Mouse (Mus musculus): ENCODE data around the gene Aldh1b1.

Gene Aldh1b1

GRCm38 (mm10) chr4:45783671-45784070 is 15.2 kb upstream of the Aldh1b1 start:
- 67% methylated on average over 1 of the region's 1 CpGs for WGBS

GRCm38 (mm10) chr4:45785959-45786358 is 12.9 kb upstream of the Aldh1b1 start:
- 50% methylated on average over 2 of the region's 2 CpGs for WGBS

GRCm38 (mm10) chr4:45786674-45787073 is 12.1 kb upstream of the Aldh1b1 start:
- 50% methylated on average over 4 of the region's 4 CpGs for WGBS

- 72% methylated on average over 13 of the region's 13 CpGs for WGBS
Measured at GRCm38 (mm10) chr4:45788446-45789081, 10.3 kb upstream of the Aldh1b1 start.

- 44% methylated on average over 13 of the region's 13 CpGs for WGBS
Measured at GRCm38 (mm10) chr4:45789263-45789958, 9.4 kb upstream of the Aldh1b1 start.

- 61% methylated on average over 2 of the region's 2 CpGs for WGBS
Measured at GRCm38 (mm10) chr4:45790018-45790417, 8.8 kb upstream of the Aldh1b1 start.

- WGBS = 8% methylated on average over 12 of the region's 12 CpGs
Measured at GRCm38 (mm10) chr4:45795191-45795811, 3.5 kb upstream of the Aldh1b1 start.

GRCm38 (mm10) chr4:45796760-45797159 is 2.1 kb upstream of the Aldh1b1 start:
- 71% methylated on average over 5 of the region's 5 CpGs for WGBS

GRCm38 (mm10) chr4:45799956-45800537 is 1.2 kb downstream of the Aldh1b1 start:
- WGBS = 32% methylated on average over 3 of the region's 3 CpGs

- 96% methylated on average over 14 of the region's 14 CpGs for WGBS
Measured at GRCm38 (mm10) chr4:45802900-45803299, 4.1 kb downstream of the Aldh1b1 start.

GRCm38 (mm10) chr4:45808034-45808433 is 9.2 kb downstream of the Aldh1b1 start:
- 44% methylated on average over 7 of the region's 7 CpGs for WGBS

GRCm38 (mm10) chr4:45811250-45811649 is 12.4 kb downstream of the Aldh1b1 start:
- 46% methylated on average over 8 of the region's 8 CpGs for WGBS

GRCm38 (mm10) chr4:45815542-45815941 is 16.7 kb downstream of the Aldh1b1 start:
- 34% methylated on average over 7 of the region's 7 CpGs for WGBS

GRCm38 (mm10) chr4:45818814-45819207 is 20.0 kb downstream of the Aldh1b1 start:
- 75% methylated on average over 3 of the region's 4 CpGs for WGBS

GRCm38 (mm10) chr4:45819208-45819931 is 20.5 kb downstream of the Aldh1b1 start:
- WGBS = 2% methylated on average over 17 of the region's 17 CpGs

- WGBS = 46% methylated on average over 8 of the region's 8 CpGs
Measured at GRCm38 (mm10) chr4:45820074-45820830, 21.4 kb downstream of the Aldh1b1 start.

- 88% methylated on average over 3 of the region's 3 CpGs for WGBS
Measured at GRCm38 (mm10) chr4:45821995-45822394, 23.2 kb downstream of the Aldh1b1 start.

GRCm38 (mm10) chr4:45822781-45823575 is 24.2 kb downstream of the Aldh1b1 start:
- WGBS = 65% methylated on average over 11 of the region's 11 CpGs

- WGBS = 31% methylated on average over 10 of the region's 10 CpGs
Measured at GRCm38 (mm10) chr4:45824049-45824760, 25.4 kb downstream of the Aldh1b1 start.
